Mouse (Mus musculus) kidney, adult 2 months (tissue): ENCODE measurements around the gene Pno1.

Experiments used
- CTCF ChIP-seq: fragments of 200-500 bp; conservative IDR thresholded peaks from 2 replicates; pipeline ENCODE4 v1.5.1; 2011; ENCODE audit warnings: low read depth, mild to moderate bottlenecking, control low read depth, low read length, moderate library complexity, mixed read lengths; ENCODE audit not compliant: insufficient read depth, insufficient read length
- POLR2A ChIP-seq: fragments of 200-500 bp; IDR thresholded peaks from one replicate; pipeline ENCODE4 v1.6.1; 2011; ENCODE audit warnings: low read depth, low read length, control low read depth

GRCm38 (mm10) chr11:17183165-17183564, 28.2 kb downstream of the Pno1 start:
- TF ChIP-seq POLR2A (no peak), CTCF (no peak)
